Mouse (Mus musculus): ENCODE results near the gene Gmcl1. TPM values are rescaled to one million over a fixed set of nuclear protein-coding genes. Genes with fewer than 3 reads are reported as not detected.
A peak's percentile ranks its signal among the peaks of the same experiment; 100 is the strongest.

The Gmcl1 gene
- total and polyA plus RNA-seq, 2 experiments from 2014 or later, result 5.1 to 7.0 TPM

DNA sequence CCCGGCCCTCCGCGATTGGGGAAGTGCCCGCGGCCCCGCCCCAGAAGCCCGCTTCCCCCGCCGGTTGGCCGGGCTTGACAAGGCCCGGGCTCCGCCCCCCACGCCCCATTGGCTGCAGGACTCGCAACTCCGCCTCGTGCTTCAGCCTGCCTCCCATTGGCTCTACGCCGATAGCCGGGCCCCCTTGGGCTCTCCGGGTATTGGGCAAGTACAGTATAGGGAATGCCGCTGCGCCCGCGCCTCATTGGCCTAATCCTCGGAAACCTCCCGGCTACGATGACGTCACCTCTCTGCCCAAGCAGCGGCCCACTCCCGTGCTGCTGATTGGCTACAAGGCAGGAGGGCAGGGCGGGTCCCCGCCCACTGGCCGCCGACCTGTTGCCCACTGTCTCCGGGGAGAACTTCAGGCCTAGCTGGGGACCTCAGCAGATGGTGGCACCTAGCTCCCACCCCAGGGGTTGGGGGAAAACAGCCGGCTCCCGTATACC is 63.9 kb downstream of the Gmcl1 start:
- no peaks in the 10 kb centered on the region for H3K27me3 ChIP-seq (ENCODE audit: control insufficient read depth, insufficient read depth, low read length)
- H3K36me3 ChIP-seq (replicated peaks; ENCODE audit: control insufficient read depth, insufficient read depth, low read length), result peaks cover 33% of the 10 kb centered on the region
- under 1% methylated on average over 37 of the region's 37 CpGs for WGBS
- peak overlapping the region; percentile 95 for H3K4me2 ChIP-seq (ENCODE audit: low read depth, low read length)
- peak overlapping the region; percentile 65 for H3K9ac ChIP-seq (replicated peaks; ENCODE audit: low read depth, low read length)
- DNase-seq (ENCODE audit: low spot score), result peak; percentile 100
- peak overlapping the region; percentile 79 for H3K27ac ChIP-seq (ENCODE audit: low read depth)
- ATAC-seq (ENCODE audit: insufficient read depth, low read depth), result peak; percentile 99
- H3K4me3 ChIP-seq (ENCODE audit: low read depth, low read length), result peak overlapping the region; percentile 89
- 0 out of 2 replicates have a peak, but pooled peaks cover 9% of the 10 kb centered on the region for H3K4me1 ChIP-seq (ENCODE audit: control insufficient read depth, insufficient read depth)
- H3K9me3 ChIP-seq (replicated peaks; ENCODE audit: control insufficient read depth, low read length), result no peaks in the 10 kb centered on the region
- TF ChIP-seq EP300 (IDR thresholded peaks at IDR 0.05; ENCODE audit: low read depth), result peak; percentile 83
- TF ChIP-seq CTCF (IDR thresholded peaks at IDR 0.05; ENCODE audit: low read depth), result no peak

DNA sequence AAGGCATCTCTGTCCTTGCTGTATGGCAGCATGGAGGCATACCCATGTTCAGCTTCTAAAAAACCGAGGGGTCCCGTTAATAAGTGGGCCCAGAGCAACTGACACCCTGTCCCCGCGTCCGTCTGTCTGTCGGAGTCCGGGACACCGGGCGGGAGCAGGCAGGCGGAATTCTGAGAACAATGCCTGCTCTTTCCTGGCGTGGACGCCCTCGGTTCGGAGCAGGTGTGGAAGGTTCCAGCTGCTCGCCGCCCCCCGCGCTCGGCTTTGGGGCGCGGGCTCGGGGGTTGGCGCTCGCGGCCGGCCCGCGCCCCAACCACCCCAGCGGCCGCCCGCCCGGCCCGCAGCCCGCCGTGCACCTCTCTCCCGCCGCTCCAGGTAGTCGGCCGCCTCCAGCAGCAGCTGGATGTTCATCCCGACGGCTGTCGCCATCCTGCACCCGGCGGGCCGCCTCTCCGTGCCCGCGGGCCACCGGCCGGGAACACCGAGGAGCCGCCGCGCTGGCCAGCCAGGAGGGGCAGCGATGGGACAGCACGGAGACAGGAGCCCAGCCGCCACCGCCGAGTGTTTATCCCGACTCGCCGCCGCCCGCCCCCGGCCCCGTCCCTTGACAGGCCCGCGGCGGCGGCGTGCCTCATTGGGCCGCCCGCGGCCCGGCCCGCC is 64.5 kb downstream of the Gmcl1 start, which contains the start of gene Mxd1:
Gene Mxd1 (minus strand): TSS at position 582 of the 660 bp plus-strand sequence.
- TF ChIP-seq CTCF (IDR thresholded peaks at IDR 0.05; ENCODE audit: low read depth) (no peak), EP300 (IDR thresholded peaks at IDR 0.05; ENCODE audit: low read depth) (no peak)
- peak within 1 kb of the TSS; percentile 90 for H3K9ac ChIP-seq (replicated peaks; ENCODE audit: low read depth, low read length)
- 0 out of 2 replicates have a peak, but pooled peaks cover 9% of the 10 kb centered on the region for H3K4me1 ChIP-seq (ENCODE audit: control insufficient read depth, insufficient read depth)
- peaks cover 32% of the 10 kb centered on the region for H3K36me3 ChIP-seq (replicated peaks; ENCODE audit: control insufficient read depth, insufficient read depth, low read length)
- DNase-seq (ENCODE audit: low spot score) (no peak), ATAC-seq (ENCODE audit: insufficient read depth, low read depth) (peak; percentile 1; the same call in 1 of the 2 replicates)
- peak within 1 kb of the TSS; percentile 89 for H3K4me3 ChIP-seq (ENCODE audit: low read depth, low read length)
- peak within 1 kb of the TSS; percentile 79 for H3K27ac ChIP-seq (ENCODE audit: low read depth)
- H3K4me2 ChIP-seq (ENCODE audit: low read depth, low read length), result peak within 1 kb of the TSS; percentile 95
- H3K9me3 ChIP-seq (replicated peaks; ENCODE audit: control insufficient read depth, low read length), result no peaks in the 10 kb centered on the region
- H3K27me3 ChIP-seq (ENCODE audit: control insufficient read depth, insufficient read depth, low read length), result no peaks in the 10 kb centered on the region
- WGBS, result 0% methylated on average over 49 of the region's 76 CpGs

DNA sequence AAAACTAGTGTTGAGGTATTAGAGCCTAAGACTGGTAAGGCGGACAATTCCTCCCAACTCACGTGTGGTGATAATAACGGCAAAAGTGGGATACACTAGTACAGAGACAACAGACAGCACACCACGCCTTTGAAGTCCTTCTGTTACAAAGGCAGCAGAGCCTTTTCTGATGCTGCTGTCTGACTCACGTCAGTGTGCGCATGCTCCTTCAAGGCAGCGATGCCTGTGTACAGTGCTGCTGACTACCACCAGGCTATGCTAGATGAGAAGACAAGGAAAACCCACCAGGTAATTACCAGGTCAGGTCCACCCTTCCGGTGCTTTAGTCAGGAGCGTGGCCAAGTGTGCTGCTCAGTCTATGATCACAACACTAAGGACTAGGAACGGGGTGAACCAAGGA is 66.1 kb downstream of the Gmcl1 start:
- no peak for TF ChIP-seq CTCF (IDR thresholded peaks at IDR 0.05; ENCODE audit: low read depth)
- TF ChIP-seq EP300 (IDR thresholded peaks at IDR 0.05; ENCODE audit: low read depth), result no peak
- no peaks in the 10 kb centered on the region for H3K27me3 ChIP-seq (ENCODE audit: control insufficient read depth, insufficient read depth, low read length)
- no peak for DNase-seq (ENCODE audit: low spot score)
- H3K9ac ChIP-seq (replicated peaks; ENCODE audit: low read depth, low read length), result no peak overlapping the region
- ATAC-seq (ENCODE audit: insufficient read depth, low read depth), result no peak
- peaks cover 28% of the 10 kb centered on the region for H3K36me3 ChIP-seq (replicated peaks; ENCODE audit: control insufficient read depth, insufficient read depth, low read length)
- 92% methylated on average over 10 of the region's 10 CpGs for WGBS
- no peak overlapping the region for H3K4me3 ChIP-seq (ENCODE audit: low read depth, low read length)
- 0 out of 2 replicates have a peak, but pooled peaks cover 9% of the 10 kb centered on the region for H3K4me1 ChIP-seq (ENCODE audit: control insufficient read depth, insufficient read depth)
- H3K9me3 ChIP-seq (replicated peaks; ENCODE audit: control insufficient read depth, low read length), result no peaks in the 10 kb centered on the region
- H3K27ac ChIP-seq (ENCODE audit: low read depth), result no peak overlapping the region
- no peak overlapping the region for H3K4me2 ChIP-seq (ENCODE audit: low read depth, low read length)

DNA sequence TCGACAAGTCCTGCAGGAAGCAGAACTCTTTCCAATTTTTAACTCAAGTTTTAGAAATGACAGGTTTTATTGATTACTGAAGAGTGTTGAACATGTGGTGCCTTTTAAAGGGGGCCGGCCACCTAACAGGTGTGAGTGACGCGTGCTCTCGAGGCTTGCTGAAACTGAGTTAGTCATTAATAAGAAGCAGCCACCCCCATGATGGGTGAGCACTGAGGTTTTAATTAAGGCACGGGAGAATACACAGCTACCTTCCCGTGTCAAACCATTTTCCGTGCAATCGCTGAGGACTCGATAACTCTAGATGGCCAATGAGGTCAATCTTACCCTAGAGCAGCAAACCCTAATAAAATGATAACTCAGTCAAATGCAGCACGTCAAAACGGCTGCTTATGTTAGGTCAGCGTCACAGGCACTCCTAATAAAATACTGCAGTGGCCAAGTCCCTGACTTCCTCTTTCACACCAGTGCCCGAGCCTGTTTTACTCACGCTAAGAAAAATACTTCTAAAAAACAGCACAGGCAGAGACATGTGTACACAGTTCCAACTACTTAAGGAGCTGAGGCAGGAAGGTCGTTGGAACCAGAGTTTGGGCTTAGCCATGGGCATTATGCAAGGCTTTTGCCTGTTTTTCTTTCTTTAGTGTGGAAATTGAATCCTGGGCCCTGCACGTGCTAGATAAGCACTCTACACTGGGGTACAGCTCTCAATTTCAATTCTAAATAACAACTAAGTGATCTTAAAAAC is 67.4 kb downstream of the Gmcl1 start:
- TF ChIP-seq EP300 (IDR thresholded peaks at IDR 0.05; ENCODE audit: low read depth) (no peak), CTCF (IDR thresholded peaks at IDR 0.05; ENCODE audit: low read depth) (no peak)
- ATAC-seq (ENCODE audit: insufficient read depth, low read depth) (no peak), DNase-seq (ENCODE audit: low spot score) (no peak)
- WGBS, result 81% methylated on average over 17 of the region's 17 CpGs
- peaks cover 32% of the 10 kb centered on the region for H3K36me3 ChIP-seq (replicated peaks; ENCODE audit: control insufficient read depth, insufficient read depth, low read length)
- H3K4me2 ChIP-seq (ENCODE audit: low read depth, low read length), result no peak overlapping the region
- H3K27me3 ChIP-seq (ENCODE audit: control insufficient read depth, insufficient read depth, low read length), result no peaks in the 10 kb centered on the region
- H3K4me1 ChIP-seq (ENCODE audit: control insufficient read depth, insufficient read depth), result 0 out of 2 replicates have a peak, but pooled peaks cover 9% of the 10 kb centered on the region
- H3K27ac ChIP-seq (ENCODE audit: low read depth), result no peak overlapping the region
- no peak overlapping the region for H3K4me3 ChIP-seq (ENCODE audit: low read depth, low read length)
- H3K9me3 ChIP-seq (replicated peaks; ENCODE audit: control insufficient read depth, low read length), result no peaks in the 10 kb centered on the region
- no peak overlapping the region for H3K9ac ChIP-seq (replicated peaks; ENCODE audit: low read depth, low read length)

DNA sequence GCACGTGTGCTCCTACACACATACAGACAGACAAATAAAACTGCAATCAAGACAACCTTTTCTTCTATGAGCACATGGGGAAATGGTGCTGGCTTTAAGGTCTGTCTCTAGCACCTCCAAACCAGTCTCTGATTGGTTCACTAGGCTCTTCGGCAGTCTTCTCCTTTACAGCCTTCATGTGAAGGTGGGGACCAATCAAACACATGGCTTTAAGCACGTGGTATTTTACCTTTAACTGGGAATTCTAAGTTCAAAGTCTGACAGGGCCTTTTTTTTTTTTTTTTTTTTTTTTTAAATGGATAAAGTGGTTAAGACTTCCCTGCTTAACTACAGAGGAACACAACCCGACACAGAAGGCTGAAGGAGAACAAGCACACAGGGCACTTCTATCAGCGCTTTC is 68.1 kb downstream of the Gmcl1 start:
- Histone ChIP-seq H3K36me3 (replicated peaks; ENCODE audit: control insufficient read depth, insufficient read depth, low read length) (peaks cover 32% of the 10 kb centered on the region), H3K4me1 (ENCODE audit: control insufficient read depth, insufficient read depth) (0 out of 2 replicates have a peak, but pooled peaks cover 9% of the 10 kb centered on the region), H3K9me3 (replicated peaks; ENCODE audit: control insufficient read depth, low read length) (no peaks in the 10 kb centered on the region), H3K4me2 (ENCODE audit: low read depth, low read length) (no peak overlapping the region), H3K4me3 (ENCODE audit: low read depth, low read length) (no peak overlapping the region), H3K9ac (replicated peaks; ENCODE audit: low read depth, low read length) (no peak overlapping the region), H3K27ac (ENCODE audit: low read depth) (no peak overlapping the region), H3K27me3 (ENCODE audit: control insufficient read depth, insufficient read depth, low read length) (no peaks in the 10 kb centered on the region)
- no peak for ATAC-seq (ENCODE audit: insufficient read depth, low read depth)
- TF ChIP-seq CTCF (IDR thresholded peaks at IDR 0.05; ENCODE audit: low read depth), result no peak
- TF ChIP-seq EP300 (IDR thresholded peaks at IDR 0.05; ENCODE audit: low read depth), result no peak
- 84% methylated on average over 5 of the region's 5 CpGs for WGBS
- no peak for DNase-seq (ENCODE audit: low spot score)

Data from heart, postnatal 0 days (tissue).